Mouse (Mus musculus) embryonic fibroblast, embryonic 13.5 days (primary cell): ENCODE results near the gene Gm10639.
"Not testable (repeated sequence)": the region's sequence is repeated elsewhere in the genome, so short reads cannot be mapped to it uniquely, and the experiment has no call there.

Source experiments
- CTCF ChIP-seq: IDR thresholded peaks from 2 replicates; pipeline ENCODE4 v1.5.1; 2011; ENCODE audit warnings: mild to moderate bottlenecking, control low read depth, low read length, moderate library complexity, borderline replicate concordance; ENCODE audit not compliant: insufficient read depth
- POLR2A ChIP-seq: IDR thresholded peaks from 2 replicates; pipeline ENCODE4 v1.6.1; 2011; ENCODE audit warnings: low read depth, mild to moderate bottlenecking, control low read depth, low read length, moderate library complexity

DNA sequence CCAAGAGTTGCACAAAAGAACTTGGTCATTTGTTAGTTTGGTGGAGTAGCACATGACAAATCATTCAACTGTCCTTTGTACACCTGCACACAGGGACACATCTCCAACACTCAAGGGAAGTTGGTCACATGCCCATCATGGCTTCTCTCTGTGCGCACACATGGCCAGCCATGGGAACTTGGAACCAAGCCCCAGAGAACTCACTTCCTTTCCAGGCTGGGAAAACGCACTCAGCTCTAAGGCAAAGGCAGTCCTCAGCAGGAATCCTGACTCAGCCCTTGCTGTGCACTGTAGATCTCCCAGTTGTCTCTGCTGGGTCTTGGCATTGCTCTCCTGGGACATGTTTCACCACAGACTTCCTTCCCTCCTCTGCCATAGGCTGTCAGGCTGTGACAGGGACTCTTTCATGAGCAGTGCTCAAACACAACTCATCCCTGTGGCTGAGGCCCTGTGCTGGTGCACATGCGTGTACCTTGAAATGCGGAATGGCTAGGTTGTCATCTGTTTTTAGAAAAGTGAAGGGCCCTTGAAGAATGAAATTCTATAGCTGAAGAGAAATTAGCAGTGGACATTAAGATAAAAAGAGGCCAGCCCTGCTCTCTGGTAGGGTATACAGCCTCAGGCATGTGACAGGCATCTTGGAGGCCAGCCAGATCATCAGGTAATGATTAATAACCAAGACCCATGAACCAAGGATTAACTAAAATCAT is 7.6 kb upstream of the Gm10639 start:
- not testable (repeated sequence) for TF ChIP-seq CTCF, POLR2A
